Mouse (Mus musculus): ENCODE results near the gene Nhsl2. TPM values are rescaled to one million over a fixed set of nuclear protein-coding genes. Genes with fewer than 3 reads are reported as not detected.
A peak's percentile ranks its signal among the peaks of the same experiment; 100 is the strongest.

The Nhsl2 gene
- polyA plus RNA-seq, 1 experiment, result 4.8 TPM

DNA sequence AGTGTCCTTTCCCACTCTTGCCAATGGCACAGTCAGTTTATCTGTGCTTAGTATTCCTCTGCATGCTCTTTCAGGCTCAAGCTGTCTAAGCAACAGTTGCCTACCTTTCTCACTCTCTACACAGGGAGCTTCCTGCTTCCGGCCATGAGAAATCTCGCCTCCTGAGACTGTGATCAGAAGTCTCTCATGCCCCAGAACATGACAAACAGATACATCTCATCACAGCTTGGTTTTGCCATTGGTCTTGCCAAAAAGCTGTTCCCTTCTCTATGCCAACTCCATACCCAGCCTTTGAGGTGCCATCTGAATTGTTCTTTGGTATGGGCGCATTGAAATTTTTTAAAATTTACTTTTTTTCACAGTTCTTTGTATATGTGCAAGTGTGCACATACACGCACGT, 90.3 kb downstream of the Nhsl2 start:
- no peak for DNase-seq
- no peak overlapping the region for H3K4me3 ChIP-seq (replicated peaks; ENCODE audit: extremely low read depth, low read depth, low read length)
- H3K4me1 ChIP-seq (ENCODE audit: control insufficient read depth, insufficient read depth, low read length), result no peaks in the 10 kb centered on the region
- 85% methylated on average over 5 of the region's 5 CpGs for WGBS
- TF ChIP-seq POLR2A (IDR thresholded peaks at IDR 0.05; ENCODE audit: borderline replicate concordance, extremely low read depth, low read depth, low read length) (no peak), CTCF (IDR thresholded peaks at IDR 0.05; ENCODE audit: insufficient read depth, low read length) (no peak)

DNA sequence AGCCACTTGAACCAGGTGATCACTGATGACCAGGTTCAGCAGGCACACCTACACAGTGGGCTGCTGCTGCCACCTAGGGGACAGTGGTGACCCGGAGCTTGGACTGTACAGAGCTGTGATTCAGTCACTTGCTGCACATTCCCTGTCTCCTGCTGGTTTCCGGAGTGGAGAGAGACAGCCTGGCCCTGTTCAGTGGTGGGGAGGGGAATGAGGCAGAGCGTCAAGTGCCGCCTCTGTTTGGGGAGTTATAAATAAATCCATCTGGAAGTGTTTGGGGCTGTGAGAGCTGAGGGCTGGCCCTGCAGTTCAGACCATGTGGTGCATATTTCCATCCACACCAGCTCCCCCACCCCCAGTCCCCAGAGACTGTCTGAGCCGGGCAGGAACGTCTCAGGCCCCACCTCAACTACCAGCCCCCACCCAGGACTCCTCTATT, 93.3 kb downstream of the Nhsl2 start:
- peak; percentile 36 for DNase-seq
- Histone ChIP-seq H3K4me1 (ENCODE audit: control insufficient read depth, insufficient read depth, low read length) (no peaks in the 10 kb centered on the region), H3K4me3 (replicated peaks; ENCODE audit: extremely low read depth, low read depth, low read length) (no peak overlapping the region)
- TF ChIP-seq POLR2A (IDR thresholded peaks at IDR 0.05; ENCODE audit: borderline replicate concordance, extremely low read depth, low read depth, low read length) (no peak), CTCF (IDR thresholded peaks at IDR 0.05; ENCODE audit: insufficient read depth, low read length) (peak; percentile 77)
- WGBS, result 29% methylated on average over 6 of the region's 6 CpGs

DNA sequence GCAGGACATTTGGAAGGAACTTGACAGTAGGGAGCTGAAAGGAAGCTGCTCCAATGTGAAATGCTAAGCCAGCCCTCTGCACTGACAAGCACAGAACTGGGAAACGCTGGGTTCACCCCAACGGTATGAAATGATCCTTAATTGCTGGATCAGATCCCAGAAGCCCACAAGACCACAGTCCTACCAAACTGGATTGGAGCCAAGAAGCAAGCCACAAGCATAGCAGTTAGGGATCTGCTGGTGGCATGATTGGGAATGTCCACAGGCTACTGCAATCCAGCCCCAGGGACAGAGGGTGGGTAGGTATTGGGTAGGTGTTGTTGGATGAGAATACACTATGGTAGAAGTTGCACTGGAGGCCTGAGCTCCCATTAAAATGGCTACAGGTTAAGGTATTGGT, 94.6 kb downstream of the Nhsl2 start:
- no peak for TF ChIP-seq POLR2A (IDR thresholded peaks at IDR 0.05; ENCODE audit: borderline replicate concordance, extremely low read depth, low read depth, low read length)
- no peak for TF ChIP-seq CTCF (IDR thresholded peaks at IDR 0.05; ENCODE audit: insufficient read depth, low read length)
- no peak for DNase-seq
- Histone ChIP-seq H3K4me3 (replicated peaks; ENCODE audit: extremely low read depth, low read depth, low read length) (no peak overlapping the region), H3K4me1 (ENCODE audit: control insufficient read depth, insufficient read depth, low read length) (no peaks in the 10 kb centered on the region)
- WGBS, result 55% methylated on average over 2 of the region's 2 CpGs

DNA sequence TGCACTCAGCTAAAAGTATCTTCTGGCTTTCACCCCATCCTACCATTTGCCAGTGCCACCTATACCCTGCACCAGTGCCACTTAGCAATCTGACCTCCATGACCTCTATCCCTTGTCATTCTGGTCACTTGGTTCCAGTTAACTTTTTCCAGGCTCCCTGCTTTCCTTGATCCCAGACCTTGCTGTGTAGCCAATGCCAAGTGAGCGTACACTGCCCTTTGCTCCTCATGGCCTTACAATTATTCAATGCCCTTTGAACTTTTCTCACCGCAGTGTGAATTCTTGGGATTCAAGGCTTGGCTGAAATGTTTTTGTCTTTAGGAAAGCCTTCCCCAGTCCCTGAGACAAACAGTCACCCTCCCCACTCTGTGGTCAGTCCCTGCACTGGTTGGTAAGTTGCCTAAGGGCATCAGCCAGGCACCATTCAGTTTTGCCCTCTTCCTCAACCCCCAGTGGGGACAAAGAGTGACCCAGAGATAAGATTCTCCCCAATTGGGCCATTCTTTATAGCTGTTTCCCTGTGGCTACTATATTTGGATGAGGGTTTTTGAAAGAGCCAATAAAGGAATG, 95.7 kb downstream of the Nhsl2 start:
- DNase-seq, result no peak
- 80% methylated on average over 2 of the region's 2 CpGs for WGBS
- Histone ChIP-seq H3K4me1 (ENCODE audit: control insufficient read depth, insufficient read depth, low read length) (no peaks in the 10 kb centered on the region), H3K4me3 (replicated peaks; ENCODE audit: extremely low read depth, low read depth, low read length) (no peak overlapping the region)
- no peak for TF ChIP-seq CTCF (IDR thresholded peaks at IDR 0.05; ENCODE audit: insufficient read depth, low read length)

DNA sequence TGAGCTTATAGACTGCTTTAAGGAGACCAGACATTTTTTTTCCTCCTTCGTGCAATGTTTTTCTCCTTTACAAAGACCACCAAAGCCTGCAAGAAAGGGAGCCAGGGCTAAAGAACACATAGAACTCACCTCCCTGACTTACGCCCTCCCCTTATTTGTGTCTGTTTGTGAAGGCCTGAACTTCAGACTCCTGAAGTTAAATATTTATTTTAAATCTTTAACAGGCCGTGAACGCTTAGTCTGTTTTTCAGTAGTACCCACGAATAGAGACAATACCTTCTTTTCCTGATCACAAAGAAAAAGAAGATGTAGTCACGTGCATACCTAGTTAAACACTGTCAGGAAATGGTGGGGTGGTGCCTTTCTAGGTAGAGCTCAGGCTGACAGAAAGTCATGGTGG, 103.3 kb downstream of the Nhsl2 start:
- no peak for DNase-seq
- WGBS, result 75% methylated on average over 6 of the region's 6 CpGs
- no peak overlapping the region for H3K4me3 ChIP-seq (replicated peaks; ENCODE audit: extremely low read depth, low read depth, low read length)
- H3K4me1 ChIP-seq (ENCODE audit: control insufficient read depth, insufficient read depth, low read length), result no peaks in the 10 kb centered on the region; the same call in 1 of the 2 replicates
- TF ChIP-seq POLR2A (IDR thresholded peaks at IDR 0.05; ENCODE audit: borderline replicate concordance, extremely low read depth, low read depth, low read length) (no peak), CTCF (IDR thresholded peaks at IDR 0.05; ENCODE audit: insufficient read depth, low read length) (no peak)

DNA sequence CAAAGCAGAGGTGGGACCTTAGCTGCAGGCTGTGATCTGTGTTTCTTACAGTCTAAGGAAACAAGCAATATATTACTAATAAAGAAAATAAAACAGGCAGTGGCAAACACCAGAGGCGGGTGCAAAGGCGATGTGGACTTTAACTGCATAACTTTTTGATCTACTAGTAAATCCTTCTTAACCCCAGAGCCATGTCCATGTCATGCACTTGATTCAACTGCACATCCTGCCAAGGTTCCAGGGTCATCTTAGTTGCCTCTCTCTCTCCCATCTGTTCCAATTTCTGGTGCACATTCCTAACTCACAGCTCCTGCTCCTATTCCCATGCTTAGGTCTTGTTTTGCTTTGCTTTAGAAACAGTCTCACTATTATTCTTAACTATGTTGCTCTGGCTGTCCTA, 104.1 kb downstream of the Nhsl2 start:
- Histone ChIP-seq H3K4me3 (replicated peaks; ENCODE audit: extremely low read depth, low read depth, low read length) (no peak overlapping the region), H3K4me1 (ENCODE audit: control insufficient read depth, insufficient read depth, low read length) (no peaks in the 10 kb centered on the region; the same call in 1 of the 2 replicates)
- no peak for DNase-seq
- TF ChIP-seq CTCF (IDR thresholded peaks at IDR 0.05; ENCODE audit: insufficient read depth, low read length), result no peak
- no peak for TF ChIP-seq POLR2A (IDR thresholded peaks at IDR 0.05; ENCODE audit: borderline replicate concordance, extremely low read depth, low read depth, low read length)
- 87% methylated on average over 2 of the region's 2 CpGs for WGBS

DNA sequence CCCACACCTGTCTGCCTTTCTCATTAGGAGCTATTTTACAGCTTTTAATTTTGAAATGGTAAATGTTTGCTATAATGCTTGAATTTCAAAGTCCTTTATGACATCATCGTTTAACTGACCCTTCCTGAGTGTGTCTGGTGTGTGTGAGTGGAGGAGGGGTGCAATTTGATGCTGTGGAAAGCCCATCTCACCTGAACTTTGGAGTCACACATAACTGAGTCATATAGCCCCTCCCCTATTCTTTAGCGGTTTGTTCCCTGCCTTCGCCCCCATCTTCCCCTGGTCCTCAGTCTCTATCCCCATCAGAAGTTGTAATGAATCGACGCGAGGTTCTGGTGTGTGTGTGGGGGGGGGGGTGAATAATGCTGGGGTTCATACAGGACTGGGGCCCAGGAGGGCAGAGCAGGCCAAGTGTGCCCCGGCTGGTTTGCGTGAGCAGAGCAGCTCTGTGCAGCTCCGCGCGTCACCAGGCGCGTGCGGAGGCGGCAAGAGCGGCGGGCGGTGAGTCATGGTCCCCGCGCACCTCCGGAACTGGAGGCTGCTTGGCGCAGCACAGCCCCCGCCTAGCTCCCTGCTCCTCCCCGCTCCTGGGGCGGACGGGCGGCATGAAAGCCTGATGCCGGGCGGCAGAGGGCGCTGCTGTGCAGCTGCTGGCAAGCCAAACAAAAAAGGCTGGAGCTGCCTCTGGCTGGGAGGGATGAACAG, 104.8 kb downstream of the Nhsl2 start:
- peak overlapping the region; percentile 21 for H3K4me3 ChIP-seq (replicated peaks; ENCODE audit: extremely low read depth, low read depth, low read length)
- DNase-seq, result peak; percentile 74
- 16% methylated on average over 30 of the region's 30 CpGs for WGBS
- H3K4me1 ChIP-seq (ENCODE audit: control insufficient read depth, insufficient read depth, low read length), result no peaks in the 10 kb centered on the region; the same call in 1 of the 2 replicates
- TF ChIP-seq POLR2A (IDR thresholded peaks at IDR 0.05; ENCODE audit: borderline replicate concordance, extremely low read depth, low read depth, low read length) (no peak), CTCF (IDR thresholded peaks at IDR 0.05; ENCODE audit: insufficient read depth, low read length) (peak; percentile 43)

DNA sequence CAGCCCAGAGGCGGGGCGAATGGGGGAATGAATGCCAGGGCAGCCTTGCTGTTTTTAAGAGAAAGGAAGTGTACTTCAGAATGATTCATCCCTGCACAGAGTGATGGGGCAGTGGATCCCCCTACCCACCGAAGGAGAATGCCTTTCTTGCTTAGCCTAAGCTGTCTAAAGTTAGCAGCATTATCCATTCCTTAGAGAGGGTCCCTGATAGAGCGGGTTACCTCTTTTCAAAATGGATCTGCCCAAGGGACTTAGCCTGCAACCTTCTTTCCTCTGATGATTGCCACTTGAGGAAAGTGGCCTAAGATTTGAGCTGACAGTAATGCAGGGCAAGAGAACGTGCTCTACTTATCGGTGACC, 105.3 kb downstream of the Nhsl2 start:
- 50% methylated on average over 6 of the region's 6 CpGs for WGBS
- no peak for TF ChIP-seq CTCF (IDR thresholded peaks at IDR 0.05; ENCODE audit: insufficient read depth, low read length)
- TF ChIP-seq POLR2A (IDR thresholded peaks at IDR 0.05; ENCODE audit: borderline replicate concordance, extremely low read depth, low read depth, low read length), result no peak
- no peak for DNase-seq
- H3K4me3 ChIP-seq (replicated peaks; ENCODE audit: extremely low read depth, low read depth, low read length), result no peak overlapping the region
- no peaks in the 10 kb centered on the region; the same call in 1 of the 2 replicates for H3K4me1 ChIP-seq (ENCODE audit: control insufficient read depth, insufficient read depth, low read length)

DNA sequence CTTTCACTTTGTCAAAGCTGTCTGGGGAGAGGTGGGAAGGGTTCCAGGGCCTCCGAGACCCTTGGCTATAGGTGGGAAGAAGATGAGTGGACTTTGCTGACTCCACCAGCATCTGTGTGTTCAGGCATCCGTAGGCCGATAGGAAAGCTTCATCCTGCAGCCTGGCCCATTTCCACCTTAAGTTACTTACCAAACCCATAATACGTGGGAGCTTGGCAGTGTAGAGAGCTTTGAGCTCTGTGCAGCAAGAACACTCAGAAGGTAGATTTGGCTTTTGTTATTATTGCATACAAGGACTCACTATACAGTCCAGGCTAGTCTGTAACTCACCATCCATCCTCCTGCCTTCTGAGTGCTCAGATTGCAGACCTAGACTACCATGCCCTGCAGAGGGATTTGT, 112.7 kb downstream of the Nhsl2 start:
- 80% methylated on average over 4 of the region's 4 CpGs for WGBS
- no peaks in the 10 kb centered on the region; the same call in 1 of the 2 replicates for H3K4me1 ChIP-seq (ENCODE audit: control insufficient read depth, insufficient read depth, low read length)
- TF ChIP-seq POLR2A (IDR thresholded peaks at IDR 0.05; ENCODE audit: borderline replicate concordance, extremely low read depth, low read depth, low read length), result no peak
- no peak for TF ChIP-seq CTCF (IDR thresholded peaks at IDR 0.05; ENCODE audit: insufficient read depth, low read length)
- no peak overlapping the region for H3K4me3 ChIP-seq (replicated peaks; ENCODE audit: extremely low read depth, low read depth, low read length)
- no peak for DNase-seq

DNA sequence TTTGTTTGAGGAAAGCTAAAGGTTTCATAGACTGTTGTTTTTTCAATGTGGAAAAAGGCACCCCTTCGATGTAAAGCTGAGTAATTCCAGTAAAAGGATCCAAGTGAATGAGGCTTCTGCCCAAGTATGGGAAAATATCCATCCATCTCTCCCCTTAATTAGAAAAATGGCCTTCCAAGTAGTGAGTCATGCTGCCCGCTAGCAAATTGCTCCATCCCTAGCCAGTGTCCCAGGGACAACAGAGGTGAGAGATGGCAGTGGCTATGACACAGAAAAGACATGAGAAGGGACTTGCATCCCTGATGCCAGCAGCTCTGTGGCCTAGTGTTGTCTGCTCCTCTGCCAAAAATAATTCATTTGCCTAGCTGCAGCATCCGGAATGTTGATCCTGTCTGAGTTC, 114.5 kb downstream of the Nhsl2 start:
- TF ChIP-seq POLR2A (IDR thresholded peaks at IDR 0.05; ENCODE audit: borderline replicate concordance, extremely low read depth, low read depth, low read length) (no peak), CTCF (IDR thresholded peaks at IDR 0.05; ENCODE audit: insufficient read depth, low read length) (no peak)
- WGBS, result 75% methylated on average over 3 of the region's 3 CpGs
- Histone ChIP-seq H3K4me3 (replicated peaks; ENCODE audit: extremely low read depth, low read depth, low read length) (no peak overlapping the region), H3K4me1 (ENCODE audit: control insufficient read depth, insufficient read depth, low read length) (no peaks in the 10 kb centered on the region)
- no peak for DNase-seq
